Mouse (Mus musculus) liver, embryonic 16.5 days (tissue): ENCODE measurements at regions not wholly inside any gene's neighbourhood (a gene's known extent, or its start where the extent isn't known, plus 50 kb on each side); places are given as distances from the start of the nearest gene placed in this dataset.

Source experiments
- ATAC-seq: fragments of 200-750 bp; cut with Nextera tagmentation; 2 replicates; pipeline ENCODE4 v1.8.0; 2017; ENCODE audit warnings: low read depth, mild to moderate bottlenecking, moderate number of reproducible peaks, moderate library complexity
- H3K27ac ChIP-seq: fragments of 300-500 bp; sonication (generic); 2 replicates; pipeline ENCODE4 v1.5.1; 2014; ENCODE audit warnings: mild to moderate bottlenecking, low read length
- H3K27me3 ChIP-seq: fragments of 300-500 bp; sonication (generic); 2 replicates; pipeline ENCODE4 v1.6.1; 2014; ENCODE audit warnings: low read depth, low read length, mixed read lengths; ENCODE audit not compliant: control insufficient read depth, insufficient read depth
- H3K36me3 ChIP-seq: fragments of 300-500 bp; sonication (generic); 2 replicates; pipeline ENCODE4 v1.6.1; 2014; ENCODE audit warnings: mild to moderate bottlenecking; ENCODE audit not compliant: control insufficient read depth, insufficient read depth
- H3K4me1 ChIP-seq: fragments of 300-500 bp; sonication (generic); 2 replicates; pipeline ENCODE4 v1.6.1; 2014; ENCODE audit warnings: low read depth, low read length, mixed read lengths; ENCODE audit not compliant: control insufficient read depth
- H3K4me2 ChIP-seq: fragments of 300-500 bp; sonication (generic); 2 replicates; pipeline ENCODE4 v1.6.1; 2014; ENCODE audit warnings: low read depth, low read length, mixed read lengths
- H3K4me3 ChIP-seq: fragments of 300-500 bp; sonication (generic); 2 replicates; pipeline ENCODE4 v1.5.1; 2014; ENCODE audit warnings: low read depth, mild to moderate bottlenecking, low read length
- H3K9ac ChIP-seq: fragments of 300-500 bp; sonication (generic); 2 replicates; pipeline ENCODE4 v1.6.1; 2014; ENCODE audit warnings: low read depth, low read length
- H3K9me3 ChIP-seq: fragments of 300-500 bp; sonication (generic); replicated peaks from 2 replicates; pipeline ENCODE4 v1.6.1; 2016; ENCODE audit warnings: low read length; ENCODE audit not compliant: control insufficient read depth
- WGBS: fragments of 180-500 bp; shearing (Covaris S2); extraction: QIAGEN DNeasy Blood & Tissue Kit; methylation state at CpG from one replicate; pipeline ENCODE4 v1.1.7; 2014; ENCODE audit not compliant: insufficient replicate concordance; 5-methylcytosine and 5-hydroxymethylcytosine counted together

- H3K4me1 ChIP-seq: no peaks in the 10 kb centered on the region; the same call in 1 of the 2 replicates
- H3K27ac ChIP-seq: no peak overlapping the region
- no peak overlapping the region for H3K4me2 ChIP-seq
- no peaks in the 10 kb centered on the region for H3K36me3 ChIP-seq
- H3K4me3 ChIP-seq: no peak overlapping the region
- H3K9ac ChIP-seq: no peak overlapping the region
- 20% methylated on average over 5 of the region's 5 CpGs for WGBS
- ATAC-seq: no peak
- no peaks in the 10 kb centered on the region for H3K9me3 ChIP-seq
- H3K27me3 ChIP-seq: no peaks in the 10 kb centered on the region
Measured at GRCm38 (mm10) chr8:115555452-115555851, 152.1 kb downstream of the Maf start.

GRCm38 (mm10) chr8:115554185-115554584 is 153.4 kb downstream of the Maf start:
- Histone ChIP-seq H3K4me1 (no peaks in the 10 kb centered on the region; the same call in 1 of the 2 replicates), H3K9ac (no peak overlapping the region), H3K4me3 (no peak overlapping the region), H3K9me3 (no peaks in the 10 kb centered on the region), H3K27me3 (no peaks in the 10 kb centered on the region), H3K4me2 (no peak overlapping the region), H3K27ac (no peak overlapping the region), H3K36me3 (no peaks in the 10 kb centered on the region)
- ATAC-seq: no peak; the same call in 1 of the 2 replicates
- WGBS: 64% methylated on average over 5 of the region's 5 CpGs

DNA sequence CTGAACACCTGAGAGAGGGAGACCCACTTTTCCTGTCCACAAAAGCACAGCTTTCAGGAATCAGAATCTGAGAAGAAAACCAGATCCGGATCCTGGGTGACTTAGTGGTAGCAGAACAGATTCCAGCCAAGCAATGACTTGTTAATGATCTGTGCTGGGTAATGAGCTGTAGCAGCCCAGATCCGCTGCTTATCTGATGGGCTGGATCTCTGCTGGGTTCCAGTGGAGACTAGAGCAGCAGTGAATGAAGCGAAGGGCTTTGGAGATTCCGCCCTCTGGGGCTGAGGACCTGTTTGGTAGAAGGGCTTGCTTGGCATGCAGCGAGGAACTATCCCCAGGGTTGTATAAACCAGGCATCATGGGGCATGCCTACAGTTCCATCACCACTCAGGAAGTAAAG is 156.3 kb downstream of the Maf start:
- no peak overlapping the region for H3K4me2 ChIP-seq
- H3K27ac ChIP-seq: no peak overlapping the region
- no peak for ATAC-seq
- H3K9me3 ChIP-seq: no peaks in the 10 kb centered on the region
- H3K4me1 ChIP-seq: no peaks in the 10 kb centered on the region; the same call in 1 of the 2 replicates
- H3K4me3 ChIP-seq: no peak overlapping the region
- no peak overlapping the region for H3K9ac ChIP-seq
- 57% methylated on average over 5 of the region's 5 CpGs for WGBS
- no peaks in the 10 kb centered on the region for H3K36me3 ChIP-seq
- H3K27me3 ChIP-seq: no peaks in the 10 kb centered on the region

GRCm38 (mm10) chr8:115549112-115549511 is 158.5 kb downstream of the Maf start:
- Histone ChIP-seq H3K4me3 (no peak overlapping the region), H3K4me1 (no peaks in the 10 kb centered on the region), H3K27ac (no peak overlapping the region), H3K9ac (no peak overlapping the region), H3K9me3 (no peaks in the 10 kb centered on the region), H3K4me2 (no peak overlapping the region), H3K36me3 (no peaks in the 10 kb centered on the region), H3K27me3 (no peaks in the 10 kb centered on the region)
- ATAC-seq: no peak
- 63% methylated on average over 1 of the region's 1 CpGs for WGBS

- WGBS: 56% methylated on average over 6 of the region's 6 CpGs
- no peak overlapping the region for H3K27ac ChIP-seq
- H3K4me1 ChIP-seq: no peaks in the 10 kb centered on the region; the same call in 1 of the 2 replicates
- H3K27me3 ChIP-seq: no peaks in the 10 kb centered on the region
- no peak for ATAC-seq
- H3K4me3 ChIP-seq: no peak overlapping the region
- no peaks in the 10 kb centered on the region for H3K9me3 ChIP-seq
- no peak overlapping the region for H3K9ac ChIP-seq
- H3K36me3 ChIP-seq: no peaks in the 10 kb centered on the region
- no peak overlapping the region for H3K4me2 ChIP-seq
Measured at GRCm38 (mm10) chr8:115544067-115544466, 163.5 kb downstream of the Maf start.

- no peak for ATAC-seq
- H3K9me3 ChIP-seq: no peaks in the 10 kb centered on the region
- 74% methylated on average over 3 of the region's 3 CpGs for WGBS
- H3K4me2 ChIP-seq: no peak overlapping the region
- H3K27ac ChIP-seq: no peak overlapping the region
- H3K4me1 ChIP-seq: no peaks in the 10 kb centered on the region; the same call in 1 of the 2 replicates
- no peak overlapping the region for H3K4me3 ChIP-seq
- no peaks in the 10 kb centered on the region for H3K36me3 ChIP-seq
- no peaks in the 10 kb centered on the region for H3K27me3 ChIP-seq
- no peak overlapping the region for H3K9ac ChIP-seq
Measured at GRCm38 (mm10) chr8:115542935-115543334, 164.7 kb downstream of the Maf start.

GRCm38 (mm10) chr8:115539600-115539999 is 168.0 kb downstream of the Maf start:
- Histone ChIP-seq H3K4me3 (no peak overlapping the region), H3K27me3 (no peaks in the 10 kb centered on the region), H3K4me2 (no peak overlapping the region), H3K9me3 (no peaks in the 10 kb centered on the region), H3K27ac (no peak overlapping the region), H3K9ac (no peak overlapping the region), H3K4me1 (no peaks in the 10 kb centered on the region; the same call in 1 of the 2 replicates), H3K36me3 (no peaks in the 10 kb centered on the region)
- WGBS: 38% methylated on average over 9 of the region's 9 CpGs
- peak; percentile 54; the same call in 1 of the 2 replicates for ATAC-seq

DNA sequence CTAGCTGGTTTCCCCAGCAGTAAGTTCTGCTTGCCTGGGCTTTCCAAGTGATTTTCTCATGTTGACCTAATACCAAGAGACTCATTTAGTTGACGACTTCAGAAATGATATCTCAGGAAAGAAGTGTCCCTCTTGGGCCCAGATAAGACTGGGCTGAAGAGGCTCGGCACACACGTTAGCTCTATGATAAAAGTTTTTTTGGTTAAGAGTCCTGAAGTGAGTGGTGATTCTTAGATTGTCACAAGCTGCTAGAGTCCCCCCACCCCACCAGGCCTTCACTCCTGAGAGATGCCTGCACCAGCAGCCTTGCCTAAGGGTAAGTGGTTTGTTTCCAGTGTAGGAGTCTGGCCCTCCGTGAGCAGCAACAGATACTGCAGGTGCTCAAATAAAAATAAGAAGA is 169.4 kb downstream of the Maf start:
- Histone ChIP-seq H3K4me1 (no peaks in the 10 kb centered on the region; the same call in 1 of the 2 replicates), H3K36me3 (no peaks in the 10 kb centered on the region), H3K4me2 (no peak overlapping the region), H3K4me3 (no peak overlapping the region), H3K27me3 (no peaks in the 10 kb centered on the region), H3K9ac (no peak overlapping the region), H3K9me3 (no peaks in the 10 kb centered on the region), H3K27ac (no peak overlapping the region)
- ATAC-seq: peak; percentile 53
- WGBS: 17% methylated on average over 4 of the region's 4 CpGs

DNA sequence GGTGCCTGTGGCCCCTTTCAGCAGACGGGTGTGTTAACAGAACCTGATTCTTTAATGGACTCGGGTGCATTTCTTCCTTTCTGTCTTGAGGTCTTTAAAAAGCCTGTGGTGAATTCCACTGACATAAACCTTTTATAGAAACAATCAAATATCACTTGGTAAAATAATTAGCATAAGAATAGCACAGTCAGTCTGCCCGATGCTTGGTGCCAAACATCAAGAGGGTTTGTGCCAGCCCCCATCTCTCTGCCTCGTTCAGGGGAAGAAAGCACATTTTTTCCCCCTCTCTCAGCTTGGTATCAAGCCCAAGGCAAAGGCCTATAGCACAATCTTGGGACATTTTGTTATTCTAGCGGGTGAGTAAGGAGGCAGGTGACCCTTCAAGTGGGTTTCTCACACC is 169.8 kb downstream of the Maf start:
- no peaks in the 10 kb centered on the region; the same call in 1 of the 2 replicates for H3K4me1 ChIP-seq
- H3K9ac ChIP-seq: no peak overlapping the region
- no peaks in the 10 kb centered on the region for H3K27me3 ChIP-seq
- no peak for ATAC-seq
- WGBS: 54% methylated on average over 5 of the region's 5 CpGs
- no peak overlapping the region for H3K27ac ChIP-seq
- no peak overlapping the region for H3K4me3 ChIP-seq
- no peak overlapping the region for H3K4me2 ChIP-seq
- no peaks in the 10 kb centered on the region for H3K36me3 ChIP-seq
- H3K9me3 ChIP-seq: no peaks in the 10 kb centered on the region
